Mouse (Mus musculus) cerebellum, postnatal 36 days (tissue): Measurements from ENCODE around the gene Eps8.

Source experiments
- DNase-seq, 2 experiments: peaks; one replicate each; pipeline ENCODE4 v3.0.0; 2021 to 2022; ENCODE audit warnings: mixed read lengths in 2 of 2

The Eps8 gene

DNA sequence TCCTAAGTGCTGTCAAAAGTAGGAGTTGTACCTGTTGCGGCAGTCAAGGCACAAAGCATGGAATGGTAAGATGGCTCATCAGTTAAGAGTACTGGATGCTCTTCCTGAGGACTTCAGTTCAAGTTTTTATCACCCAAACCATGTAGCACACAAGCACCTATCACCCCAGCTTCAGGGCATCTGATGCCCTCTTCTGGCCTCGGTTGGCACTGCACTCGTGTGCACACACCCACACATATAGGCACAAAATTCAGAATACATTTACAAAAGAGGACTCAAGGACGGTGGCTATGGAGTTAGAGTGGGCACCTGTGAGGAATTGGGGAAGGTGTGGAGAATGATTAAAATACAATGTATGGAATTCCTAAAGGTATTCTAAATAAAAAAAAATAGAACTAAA is 185.1 kb downstream of the Eps8 start:
- DNase-seq = no peak

DNA sequence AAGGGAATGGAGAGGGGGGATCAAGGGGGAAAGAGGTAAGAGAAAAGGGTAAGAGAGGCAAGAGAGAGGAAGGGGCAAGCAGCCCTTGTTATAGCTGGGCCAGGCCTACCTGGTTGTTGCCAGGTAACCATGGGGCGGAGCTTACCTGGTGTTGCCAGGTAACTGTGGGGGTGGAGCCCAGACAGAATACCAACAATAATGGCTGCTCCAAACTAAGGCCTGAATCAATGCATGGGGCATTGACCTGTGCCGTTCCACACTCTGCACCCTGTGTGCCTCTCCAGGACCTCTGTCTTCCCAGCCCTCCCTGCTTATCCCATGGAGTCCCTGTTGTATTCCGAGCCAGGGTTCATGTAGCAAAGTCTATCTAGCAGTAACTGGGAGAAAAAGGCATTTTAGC is 187.0 kb downstream of the Eps8 start:
- no peak for DNase-seq

DNA sequence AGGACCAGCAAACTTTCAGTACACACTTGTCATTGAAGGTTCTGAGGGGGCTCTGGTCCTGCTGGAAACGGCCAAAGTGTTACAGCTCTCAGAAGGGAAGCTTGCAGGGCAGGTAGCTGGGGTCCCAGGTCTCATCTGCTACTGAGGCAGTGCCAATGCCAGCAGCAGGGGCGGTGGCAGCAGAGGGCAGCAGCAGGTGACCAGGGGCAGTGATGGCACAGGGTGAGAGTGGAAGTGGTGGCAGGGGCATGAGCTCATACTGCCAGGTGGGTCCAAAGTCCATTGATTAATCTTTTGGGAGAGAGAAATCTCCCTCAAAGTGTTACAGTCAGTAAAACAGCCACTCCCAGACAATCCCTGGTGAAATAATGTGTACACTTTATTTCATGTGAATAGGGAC is 188.4 kb downstream of the Eps8 start:
- DNase-seq = no peak

DNA sequence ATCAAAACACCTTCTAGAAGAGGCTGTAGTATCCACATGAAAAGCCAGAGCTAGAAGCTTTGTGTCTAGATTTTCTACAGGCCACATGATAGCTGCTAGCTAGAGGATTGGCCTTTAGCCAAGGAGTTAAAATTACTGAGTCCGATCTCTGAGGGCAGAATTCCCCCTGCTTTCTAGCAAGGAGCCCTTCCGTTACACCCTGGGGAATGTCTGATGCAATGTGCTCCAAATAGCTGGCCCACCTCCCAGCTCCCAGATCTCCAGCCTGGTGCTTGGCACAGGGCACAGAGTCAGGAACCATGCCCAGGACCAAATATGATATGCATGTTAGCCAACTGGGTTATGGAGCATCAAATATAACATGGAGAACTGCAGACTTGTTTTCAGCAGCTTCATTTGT is 189.4 kb downstream of the Eps8 start:
- peak; percentile 92 to 94 for DNase-seq

DNA sequence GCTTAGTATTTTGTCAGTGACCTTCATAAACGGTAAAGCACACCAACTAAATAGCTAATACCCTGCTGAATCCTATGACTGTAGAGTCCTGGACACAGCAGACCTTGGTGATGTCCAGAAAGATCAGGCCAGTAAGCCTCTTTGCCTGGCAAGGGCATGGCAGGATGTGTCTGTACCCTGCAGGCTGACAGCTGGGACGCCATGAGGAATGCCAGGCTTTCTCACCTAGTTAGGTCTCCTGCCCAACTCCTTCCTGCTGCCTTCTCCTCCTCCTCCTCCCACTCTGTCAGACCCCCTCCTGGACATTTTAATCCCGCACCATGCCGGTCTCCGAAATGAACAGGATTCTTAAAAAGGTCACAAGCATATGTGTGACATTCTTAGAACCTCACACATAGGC is 190.9 kb downstream of the Eps8 start:
- DNase-seq = peak; percentile 55 to 59

DNA sequence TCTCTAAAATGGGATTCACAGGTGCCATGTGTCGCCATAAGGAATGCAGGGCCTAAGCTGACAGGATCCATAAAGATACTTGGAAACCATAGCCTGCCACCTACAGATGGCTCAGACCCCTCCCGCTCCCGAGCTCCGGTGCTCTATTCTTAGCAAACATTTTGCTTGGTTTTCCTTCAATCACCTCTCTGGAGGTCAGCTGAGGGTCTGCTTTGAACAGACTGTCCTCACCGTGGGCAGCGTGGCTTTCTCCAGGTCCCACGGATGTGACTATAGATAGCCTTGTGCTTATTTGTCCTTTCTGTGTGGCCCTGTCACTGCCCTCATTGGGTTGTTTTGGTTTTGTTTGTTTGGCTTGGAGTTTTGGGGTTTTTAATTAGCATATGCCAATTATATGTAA is 196.5 kb downstream of the Eps8 start:
- DNase-seq = peak in 1 of 2 experiments; percentile 23

DNA sequence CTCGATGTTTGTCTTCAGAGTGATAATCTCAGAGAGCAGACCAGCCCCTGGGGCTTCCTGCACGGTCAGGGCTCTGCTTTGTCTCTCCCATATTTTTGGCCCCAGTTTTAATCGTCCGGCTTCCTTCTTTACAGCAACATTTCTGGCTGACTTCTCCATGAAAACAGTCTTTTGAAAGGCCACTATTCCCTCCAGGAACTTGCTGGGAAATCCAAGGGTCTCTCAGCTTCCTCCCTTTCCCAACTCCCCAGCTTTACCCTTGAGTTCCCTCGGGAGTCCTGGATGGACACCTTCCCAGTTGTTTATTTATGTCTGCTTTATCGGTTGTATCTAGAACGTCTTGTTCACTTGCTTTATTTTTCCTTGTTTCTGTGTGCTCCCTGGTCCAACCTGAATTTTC is 197.5 kb downstream of the Eps8 start:
- no peak for DNase-seq

DNA sequence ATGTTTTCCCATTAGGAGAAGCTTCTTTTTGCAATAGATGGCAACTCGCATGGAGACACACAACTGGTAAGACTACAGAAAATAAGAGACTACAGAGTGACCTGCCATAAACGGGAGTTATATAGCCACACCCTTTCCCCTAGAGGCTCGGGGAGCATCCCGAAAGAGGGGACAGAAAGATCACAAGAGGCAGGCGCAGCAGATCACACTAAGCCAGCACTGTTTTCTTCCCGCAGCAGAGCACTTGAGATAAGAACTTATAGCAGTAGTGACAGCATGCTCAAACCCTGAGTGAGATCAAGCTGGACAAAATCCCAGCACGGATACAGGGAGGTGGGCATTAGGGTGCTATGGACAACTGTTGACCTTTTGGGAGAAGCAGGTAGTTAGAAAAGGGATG is 198.6 kb downstream of the Eps8 start:
- DNase-seq = no peak

DNA sequence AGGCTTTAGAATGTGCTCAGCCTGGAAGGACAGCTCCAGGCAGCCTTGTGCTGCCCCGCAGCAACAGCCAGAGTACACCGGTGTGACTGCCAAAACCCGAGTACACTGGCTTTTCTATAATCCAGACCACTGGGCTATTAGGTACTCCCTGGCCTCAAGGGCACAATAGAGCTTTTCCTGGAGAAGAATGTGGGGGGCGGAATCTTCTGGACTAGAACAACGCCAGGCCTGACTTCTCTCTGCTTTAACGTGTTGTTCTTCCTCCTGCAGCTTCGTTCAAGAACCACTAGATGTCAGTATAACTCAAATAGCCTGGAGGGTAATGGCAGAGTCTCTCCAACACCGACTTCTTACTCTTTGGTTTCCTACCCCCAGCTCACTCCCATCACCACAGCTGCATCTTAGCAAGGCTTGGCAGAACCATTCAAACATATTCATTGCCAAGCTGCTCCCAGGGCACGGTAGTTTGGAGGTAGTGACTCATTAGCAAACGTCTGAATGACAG is 199.1 kb downstream of the Eps8 start:
- peak in 1 of 2 experiments; percentile 52 for DNase-seq

DNA sequence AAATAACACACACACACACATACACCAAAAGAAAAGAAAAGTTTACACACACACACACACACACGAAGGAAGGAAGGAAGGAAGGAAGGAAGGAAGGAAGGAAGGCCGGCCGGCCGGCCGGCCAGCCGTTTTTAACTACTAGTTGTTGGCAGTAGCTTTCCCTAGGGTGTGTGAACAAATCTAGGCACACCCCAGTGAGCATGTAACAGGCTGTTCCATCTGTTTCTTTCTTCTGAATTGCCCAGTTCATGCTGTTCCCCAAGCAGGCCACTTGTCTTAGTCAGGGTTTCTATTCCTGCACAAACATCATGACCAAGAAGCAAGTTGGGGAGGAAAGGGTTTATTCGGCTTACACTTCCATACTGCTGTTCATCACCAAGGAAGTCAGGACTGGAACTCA is 208.6 kb downstream of the Eps8 start:
- DNase-seq = peak in 1 of 2 experiments; percentile 35

DNA sequence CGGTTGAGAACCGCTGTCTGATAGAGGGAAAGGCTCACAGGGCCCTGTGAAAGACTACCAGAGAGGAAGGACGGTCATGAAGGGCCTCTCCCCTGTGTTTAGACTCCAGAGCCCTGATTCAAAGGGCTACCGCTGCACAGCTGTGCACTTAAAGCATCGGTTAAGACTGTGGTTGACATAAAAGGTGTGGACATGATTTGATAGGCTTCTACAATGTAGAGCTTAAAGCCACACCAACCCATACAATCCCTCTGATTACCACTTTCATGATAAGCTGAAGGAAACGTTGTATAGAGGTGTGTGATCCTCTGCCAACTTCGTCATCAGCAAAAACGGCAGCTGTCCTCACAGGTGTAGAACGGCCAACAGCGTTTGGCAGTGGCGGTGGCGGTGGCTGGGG is 211.6 kb downstream of the Eps8 start:
- DNase-seq = no peak

DNA sequence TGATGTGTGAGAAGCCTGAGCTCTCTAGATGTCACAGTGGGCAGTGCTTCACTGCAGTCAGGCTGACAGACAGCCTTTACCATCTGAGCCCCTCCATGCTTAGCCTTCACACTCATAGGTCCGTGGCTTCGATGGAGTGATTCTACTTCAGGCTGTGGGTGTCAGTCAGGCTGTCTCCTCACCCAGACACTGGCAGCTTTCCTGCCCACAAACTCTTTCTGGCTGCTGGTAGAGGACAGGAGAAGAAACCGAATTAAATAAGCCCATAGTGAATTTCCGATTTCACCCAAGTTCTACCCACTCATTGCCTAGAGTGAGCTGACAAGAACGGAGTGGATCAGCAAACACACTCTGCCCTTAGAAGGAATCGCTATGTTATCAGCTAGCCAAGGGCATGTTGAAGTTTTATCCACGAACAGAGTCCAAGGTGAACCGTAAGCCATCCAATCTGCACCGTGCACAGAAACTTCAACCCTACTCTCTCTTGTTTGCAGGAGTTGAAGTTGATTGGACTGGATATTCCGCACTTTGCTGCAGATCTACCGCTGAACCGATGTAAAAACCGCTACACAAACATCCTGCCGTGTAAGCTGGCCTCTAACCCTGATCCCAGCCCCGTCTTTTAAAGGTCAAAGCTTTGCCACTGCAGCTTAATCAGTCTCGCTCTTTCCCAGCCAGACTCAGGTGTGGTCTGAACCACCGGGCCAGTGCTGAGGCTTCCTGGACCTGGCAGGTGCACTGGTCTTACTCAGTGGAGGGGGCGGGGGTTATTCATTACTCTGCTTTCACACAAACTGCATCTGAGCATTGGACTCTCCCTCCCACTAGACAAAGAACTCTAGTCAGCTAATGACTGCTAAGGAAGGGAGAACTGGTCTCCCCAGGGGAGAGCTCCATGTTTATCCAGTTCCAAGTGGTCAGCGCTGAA is 213.9 kb downstream of the Eps8 start:
- DNase-seq = no peak

DNA sequence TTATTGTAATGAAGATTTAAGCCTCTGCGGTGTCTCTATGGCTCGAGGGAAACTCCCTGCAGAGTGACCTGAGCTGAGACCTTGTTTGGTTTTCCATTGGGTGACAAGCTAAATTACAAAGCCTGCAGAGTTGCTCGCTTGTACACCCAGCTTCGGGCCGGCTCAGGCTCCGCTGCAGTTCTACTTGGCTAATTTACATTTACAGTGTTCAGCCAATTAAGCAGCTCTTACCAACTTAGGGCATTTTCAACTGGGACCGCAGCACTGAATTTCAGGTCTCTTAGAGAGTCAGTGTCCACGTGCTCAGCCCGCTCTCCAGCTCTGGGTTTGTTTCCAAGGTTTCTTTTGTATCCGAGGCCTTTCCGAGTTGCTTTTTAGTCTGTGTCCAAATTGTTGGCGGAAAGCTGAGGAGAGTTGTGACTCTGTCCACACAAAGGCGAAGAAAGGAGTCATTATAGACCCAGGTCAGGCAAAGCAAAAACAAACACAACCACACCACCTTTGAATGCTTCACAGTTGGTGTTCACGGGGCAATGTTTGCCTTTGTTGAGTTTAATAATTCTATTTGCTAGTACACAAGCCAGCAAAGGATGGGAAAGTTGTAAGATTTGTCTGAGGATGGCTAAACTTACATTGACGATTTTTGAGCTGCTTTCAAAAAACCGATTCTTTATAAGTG is 216.6 kb downstream of the Eps8 start:
- no peak for DNase-seq

DNA sequence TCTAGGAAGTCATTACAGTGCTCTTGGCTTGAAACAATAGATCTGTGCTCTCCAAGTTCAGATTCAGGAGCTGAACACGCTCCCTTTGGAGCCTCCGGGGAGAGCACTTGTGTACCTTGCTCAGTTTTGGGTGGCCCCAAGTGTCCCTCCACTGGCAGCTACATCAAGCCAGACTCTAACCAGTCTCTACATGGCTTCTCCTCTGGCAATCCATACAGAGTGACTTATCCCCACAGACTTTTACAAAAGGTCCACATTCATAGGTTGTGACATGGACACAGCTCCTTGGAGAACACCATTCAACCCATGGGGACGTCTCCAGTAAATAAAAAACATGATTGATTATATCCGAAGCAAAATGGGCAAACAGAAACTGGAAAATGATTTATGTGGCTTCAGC is 217.2 kb downstream of the Eps8 start:
- no peak for DNase-seq

DNA sequence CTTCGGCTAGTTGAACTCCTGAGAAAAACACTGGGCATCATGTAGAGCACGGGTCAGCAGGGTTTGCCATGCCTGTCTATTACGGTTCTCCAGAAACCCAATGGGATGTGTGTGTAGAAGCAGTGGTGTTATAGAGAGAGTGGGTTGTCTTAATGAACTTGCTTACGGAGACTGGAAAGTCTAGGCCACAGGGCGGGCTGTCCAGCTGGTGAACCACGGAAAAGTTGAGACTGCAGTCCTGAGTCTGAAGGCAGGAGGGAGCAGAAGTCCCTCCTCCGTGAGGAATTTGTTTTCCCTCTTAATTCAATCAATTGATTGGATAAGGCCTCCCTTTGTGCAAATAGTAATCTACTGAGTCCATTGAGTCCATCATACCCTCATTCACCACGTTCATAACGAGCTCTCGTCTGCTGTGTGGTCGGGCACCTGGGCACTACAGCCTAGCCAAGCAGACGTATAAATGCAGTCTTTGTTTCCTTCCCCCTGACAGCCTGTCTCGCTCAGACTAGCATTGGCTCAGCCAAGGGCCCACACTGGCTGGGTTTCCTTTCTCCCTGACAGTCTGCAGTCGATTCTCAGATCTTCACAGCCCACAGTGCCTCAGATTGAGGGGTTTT is 221.0 kb downstream of the Eps8 start:
- no peak for DNase-seq
